Mouse (Mus musculus): Measurements from ENCODE around the gene C1qbp. TPM values are rescaled to one million over a fixed set of nuclear protein-coding genes. Genes with fewer than 3 reads are reported as not detected.

The C1qbp gene
- polyA plus RNA-seq, 1 experiment from 2014 or later: 342 TPM

DNA sequence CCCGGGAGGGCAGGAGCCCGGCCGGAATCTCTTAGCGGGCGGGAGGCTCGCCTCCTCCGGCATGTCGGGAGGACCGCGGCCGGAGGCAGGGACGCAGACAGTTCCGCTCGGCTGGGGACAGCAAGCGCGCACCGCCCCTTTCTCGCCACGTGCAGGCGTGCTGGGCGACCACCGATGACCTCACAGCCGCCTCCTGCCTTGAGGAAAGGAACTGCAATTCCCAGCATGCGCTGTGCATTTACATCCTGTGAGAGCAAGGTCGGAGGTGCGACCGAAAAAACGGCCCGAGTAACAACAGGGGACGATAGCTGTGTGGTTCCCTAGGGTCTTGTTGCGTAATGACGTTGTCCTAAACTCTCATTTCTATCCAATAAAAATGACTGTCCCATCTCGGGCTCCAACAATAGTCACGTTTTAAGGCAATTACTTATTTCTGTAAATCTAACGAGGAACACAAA lies 21.5 kb upstream of the C1qbp start, which contains the start of gene Dhx33:
Gene Dhx33, minus strand, starts transcription at position 122 of the 458 bp plus-strand sequence.
- H3K9me3 ChIP-seq (replicated peaks): no peaks in the 10 kb centered on the region
- H3K27me3 ChIP-seq (ENCODE audit: low read depth, poor library complexity, severe bottlenecking): no peaks in the 10 kb centered on the region
- H3K36me3 ChIP-seq: peaks cover 42% of the 10 kb centered on the region
- peak; percentile 98 for DNase-seq (ENCODE audit: low spot score)
- H3K4me3 ChIP-seq: peak within 1 kb of the TSS; percentile 89
- peaks cover 22% of the 10 kb centered on the region for H3K4me1 ChIP-seq
- H3K27ac ChIP-seq (replicated peaks): peak within 1 kb of the TSS; percentile 83
- under 1% methylated on average over 35 of the region's 35 CpGs for WGBS

GRCm38 (mm10) chr11:71003611-71004315 lies 20.9 kb upstream of the C1qbp start:
- DNase-seq (ENCODE audit: low spot score): peak; percentile 45
- Histone ChIP-seq H3K4me1 (peaks cover 22% of the 10 kb centered on the region), H3K36me3 (peaks cover 43% of the 10 kb centered on the region), H3K9me3 (replicated peaks) (no peaks in the 10 kb centered on the region), H3K27ac (replicated peaks) (peak overlapping the region; percentile 83), H3K4me3 (peak overlapping the region; percentile 89), H3K27me3 (ENCODE audit: low read depth, poor library complexity, severe bottlenecking) (no peaks in the 10 kb centered on the region)
- under 1% methylated on average over 49 of the region's 49 CpGs for WGBS

DNA sequence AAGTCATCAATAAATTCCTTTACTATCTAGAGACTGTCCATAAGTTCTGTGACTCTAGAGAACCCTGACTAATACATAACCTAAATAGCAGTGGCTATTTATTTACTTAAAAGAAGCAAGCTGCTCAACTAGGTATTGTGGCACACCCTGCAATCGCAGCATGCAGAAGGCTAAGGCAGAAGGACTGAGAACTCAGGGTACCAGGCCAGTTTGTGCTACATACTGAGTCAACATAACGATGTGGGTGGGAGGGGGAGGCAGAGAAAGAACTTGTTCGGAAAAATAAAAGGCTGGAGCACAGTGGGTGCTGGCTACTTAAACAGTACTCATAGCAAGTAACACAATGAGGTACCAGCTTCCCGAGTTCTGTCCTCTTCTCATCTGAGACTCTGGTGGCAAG lies 18.3 kb upstream of the C1qbp start:
- Histone ChIP-seq H3K9me3 (replicated peaks) (no peaks in the 10 kb centered on the region), H3K27ac (replicated peaks) (no peak overlapping the region), H3K27me3 (ENCODE audit: low read depth, poor library complexity, severe bottlenecking) (no peaks in the 10 kb centered on the region), H3K36me3 (peaks cover 47% of the 10 kb centered on the region), H3K4me1 (peaks cover 22% of the 10 kb centered on the region), H3K4me3 (no peak overlapping the region)
- WGBS: 92% methylated on average over 4 of the region's 4 CpGs
- no peak for DNase-seq (ENCODE audit: low spot score)

DNA sequence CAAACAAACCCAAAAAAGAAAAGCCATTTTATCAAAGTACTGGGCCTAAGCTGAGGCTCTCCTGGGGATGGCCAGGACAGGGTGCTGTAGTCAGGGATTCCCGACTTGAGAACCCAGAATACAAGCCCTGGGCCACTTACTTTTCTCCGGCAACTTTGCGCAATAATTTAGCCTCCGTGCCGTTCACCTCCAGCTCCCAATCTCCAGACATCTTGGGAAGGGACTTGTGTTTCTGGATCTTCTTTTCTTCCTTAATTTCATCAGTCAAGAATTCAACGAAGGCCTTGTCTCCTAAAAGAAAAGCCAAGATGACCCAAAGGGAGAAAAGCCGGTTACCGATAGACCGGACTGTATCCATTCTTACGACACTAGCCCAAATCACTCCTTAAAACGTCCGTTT lies 796 bp downstream of the C1qbp start:
- Histone ChIP-seq H3K36me3 (peaks cover 77% of the 10 kb centered on the region), H3K27me3 (ENCODE audit: low read depth, poor library complexity, severe bottlenecking) (no peaks in the 10 kb centered on the region), H3K4me1 (peaks cover 13% of the 10 kb centered on the region), H3K4me3 (peak overlapping the region; percentile 98), H3K9me3 (replicated peaks) (no peaks in the 10 kb centered on the region), H3K27ac (replicated peaks) (peak overlapping the region; percentile 94)
- DNase-seq (ENCODE audit: low spot score): no peak
- WGBS: 13% methylated on average over 12 of the region's 12 CpGs

DNA sequence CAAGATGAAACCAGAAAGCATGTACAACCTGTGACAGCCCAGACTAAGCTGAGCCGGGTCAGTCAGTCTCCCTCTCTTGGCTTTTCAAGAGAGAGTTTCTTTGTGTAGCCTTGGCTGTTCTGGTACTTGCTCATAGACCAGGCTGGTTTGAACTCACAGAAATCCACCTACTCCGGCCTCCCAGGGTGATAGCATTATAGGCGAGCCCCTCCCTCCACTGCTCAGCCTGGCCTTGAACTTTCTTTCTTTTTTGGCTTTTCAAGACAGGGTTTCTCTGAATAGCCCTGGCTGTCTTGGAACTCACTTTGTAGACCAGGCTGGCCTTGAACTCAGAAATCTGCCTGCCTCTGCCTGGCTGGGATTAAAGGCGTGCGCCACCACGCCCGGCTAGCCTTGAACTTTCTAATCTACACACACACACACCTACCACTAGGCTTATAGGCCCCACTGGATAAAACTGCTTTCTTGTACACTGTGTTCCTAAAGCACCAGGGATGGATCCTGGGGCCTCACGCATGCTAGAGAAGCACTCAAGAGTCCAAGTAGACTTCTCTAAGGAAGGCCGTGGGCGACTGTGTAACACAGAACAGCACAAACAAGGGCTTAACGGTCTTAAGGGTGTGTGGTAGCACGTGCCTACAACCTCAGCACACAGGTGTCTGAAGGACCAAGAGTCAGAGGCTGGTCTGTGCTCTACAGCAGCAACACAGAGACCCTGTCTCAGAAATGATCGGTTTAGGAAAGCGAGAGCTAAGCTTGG lies 1.9 kb downstream of the C1qbp start:
- H3K9me3 ChIP-seq (replicated peaks): no peaks in the 10 kb centered on the region
- H3K27me3 ChIP-seq (ENCODE audit: low read depth, poor library complexity, severe bottlenecking): no peaks in the 10 kb centered on the region
- H3K27ac ChIP-seq (replicated peaks): no peak overlapping the region
- DNase-seq (ENCODE audit: low spot score): no peak
- peaks cover 13% of the 10 kb centered on the region for H3K4me1 ChIP-seq
- peak overlapping the region; percentile 98 for H3K4me3 ChIP-seq
- 93% methylated on average over 14 of the region's 14 CpGs for WGBS
- H3K36me3 ChIP-seq: peaks cover 77% of the 10 kb centered on the region

- Histone ChIP-seq H3K4me1 (peaks cover 13% of the 10 kb centered on the region), H3K36me3 (peaks cover 77% of the 10 kb centered on the region)
- 89% methylated on average over 6 of the region's 6 CpGs for WGBS
Measured at GRCm38 (mm10) chr11:70980232-70980631, 2.6 kb downstream of the C1qbp start.

DNA sequence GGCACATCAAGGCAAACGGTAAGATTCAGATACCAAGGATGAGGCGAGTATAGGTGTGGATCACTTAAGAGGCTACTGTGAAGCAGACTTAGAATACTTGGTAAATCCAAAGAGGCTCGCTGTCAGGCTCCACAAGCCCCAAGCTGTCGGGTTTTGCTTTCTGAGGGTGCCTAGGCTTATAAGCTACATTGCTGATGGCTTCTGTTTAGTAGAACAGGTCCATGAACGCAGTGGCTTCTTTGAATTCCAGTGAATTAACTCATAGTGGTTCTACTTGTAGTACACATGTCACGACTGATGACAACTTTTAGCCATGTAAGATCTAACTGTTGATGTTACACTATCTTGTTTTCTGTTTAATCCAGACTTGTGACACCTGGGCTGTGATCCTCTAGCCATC lies 5.5 kb downstream of the C1qbp start:
- WGBS: 92% methylated on average over 6 of the region's 6 CpGs
- peaks cover 94% of the 10 kb centered on the region for H3K36me3 ChIP-seq
- DNase-seq (ENCODE audit: low spot score): no peak

More at GRCm38 (mm10) chr11:70980232-70980631, 2.6 kb downstream of the C1qbp start:
- no peaks in the 10 kb centered on the region for H3K9me3 ChIP-seq (replicated peaks)
- H3K27ac ChIP-seq (replicated peaks): no peak overlapping the region
- no peak for DNase-seq (ENCODE audit: low spot score)
- no peak overlapping the region for H3K4me3 ChIP-seq
- H3K27me3 ChIP-seq (ENCODE audit: low read depth, poor library complexity, severe bottlenecking): no peaks in the 10 kb centered on the region

DNA sequence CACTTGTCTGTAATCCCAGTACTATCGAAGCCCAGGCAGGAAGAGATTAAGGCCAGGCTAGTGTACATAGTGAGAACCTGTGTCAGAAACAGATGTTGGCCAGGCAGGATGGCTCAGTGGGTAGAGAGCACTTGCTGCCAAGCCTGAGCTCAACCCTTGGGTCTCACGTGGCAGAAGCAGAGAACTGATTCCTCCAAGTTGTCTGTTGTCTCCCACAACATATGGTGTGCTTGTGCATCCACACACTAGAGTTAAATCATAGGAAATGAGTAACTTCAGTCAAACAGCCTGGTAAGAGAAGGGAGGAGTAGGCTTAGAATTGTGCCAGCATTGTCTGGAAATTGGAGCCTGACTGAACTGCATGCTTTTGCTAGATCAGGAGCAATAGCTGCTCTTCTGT lies 7.6 kb downstream of the C1qbp start:
- no peak for DNase-seq (ENCODE audit: low spot score)
- peaks cover 86% of the 10 kb centered on the region for H3K36me3 ChIP-seq
- 78% methylated on average over 2 of the region's 2 CpGs for WGBS
- H3K4me3 ChIP-seq: no peak overlapping the region
- no peaks in the 10 kb centered on the region for H3K27me3 ChIP-seq (ENCODE audit: low read depth, poor library complexity, severe bottlenecking)
- peaks cover 7% of the 10 kb centered on the region for H3K4me1 ChIP-seq
- no peaks in the 10 kb centered on the region for H3K9me3 ChIP-seq (replicated peaks)
- H3K27ac ChIP-seq (replicated peaks): no peak overlapping the region

More for the DNA sequence above, 5.5 kb downstream of the C1qbp start:
- Histone ChIP-seq H3K9me3 (replicated peaks) (no peaks in the 10 kb centered on the region), H3K4me1 (peaks cover 13% of the 10 kb centered on the region), H3K27ac (replicated peaks) (no peak overlapping the region), H3K4me3 (no peak overlapping the region), H3K27me3 (ENCODE audit: low read depth, poor library complexity, severe bottlenecking) (no peaks in the 10 kb centered on the region)

GRCm38 (mm10) chr11:70973947-70974346 lies 8.9 kb downstream of the C1qbp start:
- no peaks in the 10 kb centered on the region for H3K27me3 ChIP-seq (ENCODE audit: low read depth, poor library complexity, severe bottlenecking)
- peaks cover 74% of the 10 kb centered on the region for H3K36me3 ChIP-seq
- no peak overlapping the region for H3K4me3 ChIP-seq
- H3K27ac ChIP-seq (replicated peaks): no peak overlapping the region
- 75% methylated on average over 4 of the region's 4 CpGs for WGBS
- H3K9me3 ChIP-seq (replicated peaks): no peaks in the 10 kb centered on the region
- no peak for DNase-seq (ENCODE audit: low spot score)
- peaks cover 12% of the 10 kb centered on the region for H3K4me1 ChIP-seq

DNA sequence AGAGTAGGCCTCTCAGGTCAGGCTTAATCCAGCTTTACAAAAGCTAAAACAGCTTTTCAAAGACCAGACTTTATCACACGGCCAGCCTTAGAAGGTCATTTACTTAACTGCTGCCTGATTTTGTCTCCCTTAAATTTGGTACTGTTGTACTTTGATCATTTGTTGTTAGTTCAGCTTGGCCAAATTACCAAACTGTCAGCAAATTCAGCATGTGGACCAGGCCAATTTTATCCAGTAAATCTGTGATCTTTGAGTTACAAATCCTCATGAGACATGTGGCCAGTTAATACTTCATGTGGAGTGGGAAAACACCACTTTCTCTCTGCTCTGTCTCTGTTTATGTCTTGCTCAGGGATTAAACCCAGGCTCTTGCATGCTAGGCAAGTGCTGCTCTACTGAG lies 10.2 kb downstream of the C1qbp start:
- H3K27me3 ChIP-seq (ENCODE audit: low read depth, poor library complexity, severe bottlenecking): no peaks in the 10 kb centered on the region
- peaks cover 63% of the 10 kb centered on the region for H3K36me3 ChIP-seq
- H3K9me3 ChIP-seq (replicated peaks): no peaks in the 10 kb centered on the region
- 69% methylated on average over 1 of the region's 1 CpGs for WGBS
- no peak overlapping the region for H3K27ac ChIP-seq (replicated peaks)
- no peak overlapping the region for H3K4me3 ChIP-seq
- H3K4me1 ChIP-seq: peaks cover 22% of the 10 kb centered on the region
- no peak for DNase-seq (ENCODE audit: low spot score)

DNA sequence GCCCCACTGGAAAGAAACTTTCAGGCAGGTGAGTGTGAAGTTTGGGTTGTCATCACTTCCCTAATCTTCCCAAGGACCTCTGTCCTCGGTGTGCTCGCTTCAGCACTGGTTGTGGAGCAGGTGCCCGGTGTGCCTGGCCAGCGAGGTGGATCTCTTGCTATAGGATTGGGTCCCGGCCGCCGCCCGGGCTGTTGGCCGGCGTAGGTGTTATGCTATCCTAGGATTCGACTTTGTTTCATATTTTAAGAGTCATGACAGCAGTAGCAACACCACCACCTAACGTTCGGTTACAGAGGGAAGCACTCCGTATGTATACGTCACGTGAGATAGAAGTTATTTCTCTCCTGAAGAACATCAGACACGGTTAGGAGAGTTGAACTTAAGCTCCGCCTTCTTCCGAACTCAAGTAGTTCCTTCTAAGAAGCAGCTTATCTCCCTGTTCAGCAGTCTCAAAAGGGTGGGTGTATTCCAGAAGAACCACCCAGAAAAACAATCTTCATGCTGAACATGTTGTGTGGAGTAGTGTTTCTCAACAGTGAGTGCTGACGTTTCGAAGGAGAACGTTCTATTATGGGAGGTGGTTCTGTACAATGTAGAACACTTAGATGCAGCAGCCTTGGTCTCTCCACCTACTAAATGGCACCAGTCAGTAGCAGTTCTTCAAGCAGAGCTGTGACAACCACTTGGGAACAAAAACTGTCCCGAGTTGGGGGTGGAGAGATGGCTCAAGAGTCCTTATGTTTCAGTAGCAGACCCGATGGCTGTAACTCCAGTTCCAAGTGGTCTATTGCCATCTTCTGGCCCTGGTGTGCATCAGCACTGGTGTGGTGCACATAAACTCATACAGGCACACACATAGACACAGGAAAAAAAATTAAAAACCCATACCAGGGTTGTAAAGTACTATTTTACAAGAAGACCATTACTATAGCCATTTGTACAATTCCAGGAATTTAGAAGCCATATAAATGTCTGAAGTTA lies 12.0 kb downstream of the C1qbp start:
- peak overlapping the region; percentile 96 for H3K4me3 ChIP-seq
- H3K9me3 ChIP-seq (replicated peaks): no peaks in the 10 kb centered on the region
- no peak for DNase-seq (ENCODE audit: low spot score)
- peak overlapping the region; percentile 94 for H3K27ac ChIP-seq (replicated peaks)
- WGBS: 19% methylated on average over 24 of the region's 24 CpGs
- H3K36me3 ChIP-seq: peaks cover 58% of the 10 kb centered on the region
- peaks cover 22% of the 10 kb centered on the region for H3K4me1 ChIP-seq
- H3K27me3 ChIP-seq (ENCODE audit: low read depth, poor library complexity, severe bottlenecking): no peaks in the 10 kb centered on the region

Data from midbrain, embryonic 10.5 days (tissue).